Mouse (Mus musculus) ES-E14 (cell line): ENCODE measurements around the gene 1810049J17Rik.

Experiments
- CHD2 ChIP-seq: IDR thresholded peaks from 2 replicates; pipeline ENCODE4 v1.6.1; 2014; ENCODE audit warnings: mild to moderate bottlenecking, low read depth, low read length, inconsistent platforms
- ZNF384 ChIP-seq: IDR thresholded peaks from 2 replicates; pipeline ENCODE4 v1.6.1; 2012; ENCODE audit warnings: low read depth, low read length, inconsistent platforms

DNA sequence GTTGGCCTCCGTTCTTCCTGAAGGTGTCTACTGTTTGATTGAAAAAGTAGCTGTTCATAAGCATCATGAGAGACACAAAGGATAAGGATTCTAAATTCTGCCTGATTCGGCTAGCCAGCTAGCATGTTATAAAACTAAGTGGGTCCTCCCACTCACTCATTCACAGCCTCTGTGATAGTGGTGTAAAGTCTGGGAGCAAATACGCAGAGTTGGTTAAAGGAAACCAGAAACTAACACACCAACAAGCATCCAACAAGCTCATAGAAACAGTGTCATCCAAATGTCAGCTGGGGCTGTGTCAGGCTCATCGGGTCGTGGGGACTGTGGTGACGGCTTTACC lies 41.0 kb upstream of the 1810049J17Rik start:
- TF ChIP-seq ZNF384 (no peak), CHD2 (no peak)
